In genomic region chr17:26767100-26767753, GRCm38 (mm10) we compare ENCODE assay signal across 15 mouse cellular contexts.
"Had no signal": no experiment of that assay in that cellular context is flagged by ENCODE, and none has a peak within 500 bp of the region (broad histone marks: within the 10 kb centered on the region; RNA-seq: fewer than 3 reads in every experiment).

No protein-coding gene starts in this region.

- H3K9ac ChIP-seq: midbrain, embryonic 15.5 days; neural tube, embryonic 12.5 days had no signal

- H3K9me3 ChIP-seq: limb, embryonic 10.5 days; midbrain, embryonic 15.5 days; neural tube, embryonic 12.5 days had no signal

- H3K4me3 ChIP-seq: limb, embryonic 10.5 days; midbrain, embryonic 15.5 days; neural tube, embryonic 12.5 days had no signal

- H3K27ac ChIP-seq: kidney, postnatal 0 days; limb, embryonic 10.5 days; midbrain, embryonic 15.5 days; neural tube, embryonic 12.5 days had no signal

- H3K27me3 ChIP-seq: midbrain, embryonic 15.5 days; neural tube, embryonic 12.5 days had no signal

- H3K36me3 ChIP-seq: limb, embryonic 10.5 days had no signal

- H3K4me1 ChIP-seq: limb, embryonic 10.5 days; midbrain, embryonic 15.5 days; neural tube, embryonic 12.5 days had no signal

- DNase-seq: kidney, adult 8-10 months; kidney, postnatal 36 days; lung, adult 2 months; lung, postnatal 36 days; right cerebral cortex, postnatal 4 days; spleen, adult 18-20 months; thymus, adult 18-20 months; thymus, postnatal 14 days had no signal

- ATAC-seq: intestine, embryonic 16.5 days; lung, postnatal 0 days; midbrain, embryonic 15.5 days had no signal

- H3K4me2 ChIP-seq: midbrain, embryonic 11.5 days; midbrain, embryonic 15.5 days; neural tube, embryonic 12.5 days had no signal
